Mouse (Mus musculus) stomach, embryonic 14.5 days (tissue): Measurements from ENCODE around the gene Kcnip2. TPM values are rescaled to one million over a fixed set of nuclear protein-coding genes. Genes with fewer than 3 reads are reported as not detected.

Source experiments
- ATAC-seq: fragments of 200-750 bp; cut with Nextera tagmentation; 2 replicates; pipeline ENCODE4 v1.8.0; 2017; ENCODE audit warnings: low read depth, moderate TSS enrichment; ENCODE audit not compliant: insufficient number of reproducible peaks, insufficient read depth, low FRiP score
- H3K27ac ChIP-seq: fragments of 300-500 bp; sonication (generic); 2 replicates; pipeline ENCODE4 v1.5.1; 2014; ENCODE audit warnings: mild to moderate bottlenecking, low read length, moderate library complexity, mixed read lengths
- H3K27me3 ChIP-seq: fragments of 300-500 bp; sonication (generic); 2 replicates; pipeline ENCODE4 v1.6.1; 2014; ENCODE audit warnings: low read length, control low read depth, mixed read lengths; ENCODE audit not compliant: control insufficient read depth, insufficient read depth
- H3K36me3 ChIP-seq: fragments of 300-500 bp; sonication (generic); 2 replicates; pipeline ENCODE4 v1.6.1; 2014; ENCODE audit warnings: mild to moderate bottlenecking, control low read depth, low read length, moderate library complexity, mixed read lengths; ENCODE audit not compliant: control insufficient read depth, insufficient read depth
- H3K4me1 ChIP-seq: fragments of 300-500 bp; sonication (generic); 2 replicates; pipeline ENCODE4 v1.6.1; 2014; ENCODE audit warnings: low read length, control low read depth, mixed read lengths; ENCODE audit not compliant: control insufficient read depth, insufficient read depth
- H3K4me2 ChIP-seq: fragments of 300-500 bp; sonication (generic); replicated peaks from 2 replicates; pipeline ENCODE4 v1.6.1; 2014; ENCODE audit warnings: low read depth, low read length, control low read depth
- H3K4me3 ChIP-seq: fragments of 300-500 bp; sonication (generic); 2 replicates; pipeline ENCODE4 v1.5.1; 2014; ENCODE audit warnings: low read depth, low read length, control low read depth
- H3K9ac ChIP-seq: fragments of 300-500 bp; sonication (generic); replicated peaks from 2 replicates; pipeline ENCODE4 v1.6.1; 2014; ENCODE audit warnings: low read depth, mild to moderate bottlenecking, control low read depth, low read length, moderate library complexity, mixed read lengths
- H3K9me3 ChIP-seq: fragments of 300-500 bp; sonication (generic); 2 replicates; pipeline ENCODE4 v1.6.1; 2016; ENCODE audit warnings: low read depth, low read length, control low read depth; ENCODE audit not compliant: control insufficient read depth
- WGBS: fragments of 180-500 bp; shearing (Covaris S2); extraction: QIAGEN DNeasy Blood & Tissue Kit; methylation state at CpG from one replicate; pipeline ENCODE4 v1.1.7; 2014; 5-methylcytosine and 5-hydroxymethylcytosine counted together
- polyA plus RNA-seq: library from polyadenylated mRNA; unstranded; fragments of >200 nt; fragmentation: Nextera tagmentation; extraction: Ambion mirVana; gene quantifications from 2 replicates; pipeline ENCODE4 v1.2.1, GENCODE M21; 2014

Kcnip2 gene
- polyA plus RNA-seq, 1 experiment from 2014 or later = 1.8 TPM

GRCm38 (mm10) chr19:45835490-45835889 is 19.6 kb upstream of the Kcnip2 start:
- Histone ChIP-seq H3K36me3 (no peaks in the 10 kb centered on the region), H3K4me3 (no peak overlapping the region), H3K27me3 (no peaks in the 10 kb centered on the region), H3K4me2 (no peak overlapping the region), H3K4me1 (no peaks in the 10 kb centered on the region), H3K27ac (no peak overlapping the region), H3K9me3 (no peaks in the 10 kb centered on the region), H3K9ac (no peak overlapping the region)
- 74% methylated on average over 10 of the region's 10 CpGs for WGBS
- ATAC-seq = no peak

DNA sequence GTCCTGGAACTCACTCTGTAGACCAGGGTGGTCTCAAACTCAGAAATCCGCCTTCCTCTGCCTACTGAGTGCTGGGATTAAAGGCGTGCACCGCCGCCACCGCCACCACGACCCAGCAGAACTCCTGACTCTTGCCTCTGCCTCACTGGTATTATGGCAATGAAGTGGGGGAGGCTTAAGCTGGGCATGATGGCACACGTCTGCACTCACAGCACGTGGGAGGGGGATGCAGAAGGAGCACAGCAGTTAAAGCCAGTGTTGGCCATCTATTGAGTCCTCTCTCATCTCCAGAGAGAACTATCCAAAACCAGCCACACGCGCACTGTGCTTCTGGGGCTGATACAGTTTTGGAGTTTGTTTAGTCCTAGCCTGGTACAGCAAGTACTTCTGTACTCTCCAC is 17.8 kb upstream of the Kcnip2 start:
- no peak overlapping the region for H3K4me3 ChIP-seq
- 90% methylated on average over 10 of the region's 10 CpGs for WGBS

DNA sequence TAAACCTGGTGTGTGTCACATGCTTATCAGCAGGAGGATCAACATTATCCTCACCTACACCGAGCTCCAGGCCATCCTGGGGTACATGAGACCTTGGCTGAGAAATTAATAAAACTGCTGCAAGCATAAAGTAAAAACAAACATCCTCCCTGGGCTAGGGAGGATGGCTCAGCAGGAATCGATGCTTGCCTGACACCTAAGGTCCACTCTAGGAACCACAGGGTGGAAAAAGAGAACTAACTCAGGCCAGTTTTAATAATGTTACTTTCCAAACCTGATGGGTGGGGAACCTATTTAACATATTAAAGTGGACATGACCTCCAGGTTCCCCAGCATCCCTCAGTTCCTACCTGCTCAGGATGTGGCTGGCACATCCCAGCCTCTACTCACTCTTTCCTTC is 14.8 kb upstream of the Kcnip2 start:
- Histone ChIP-seq H3K9ac (no peak overlapping the region), H3K4me2 (no peak overlapping the region), H3K4me3 (no peak overlapping the region), H3K36me3 (no peaks in the 10 kb centered on the region), H3K9me3 (no peaks in the 10 kb centered on the region), H3K27ac (no peak overlapping the region), H3K27me3 (no peaks in the 10 kb centered on the region), H3K4me1 (no peaks in the 10 kb centered on the region)
- WGBS = 34% methylated on average over 2 of the region's 2 CpGs
- ATAC-seq = no peak

More for the DNA sequence above, 17.8 kb upstream of the Kcnip2 start:
- Histone ChIP-seq H3K27ac (no peak overlapping the region), H3K4me2 (no peak overlapping the region), H3K36me3 (no peaks in the 10 kb centered on the region), H3K27me3 (no peaks in the 10 kb centered on the region), H3K9me3 (no peaks in the 10 kb centered on the region), H3K9ac (no peak overlapping the region), H3K4me1 (no peaks in the 10 kb centered on the region)
- ATAC-seq = no peak

- Histone ChIP-seq H3K4me1 (no peaks in the 10 kb centered on the region), H3K27me3 (no peaks in the 10 kb centered on the region), H3K4me3 (no peak overlapping the region), H3K4me2 (no peak overlapping the region), H3K9ac (no peak overlapping the region), H3K9me3 (no peaks in the 10 kb centered on the region), H3K36me3 (no peaks in the 10 kb centered on the region), H3K27ac (no peak overlapping the region)
- 90% methylated on average over 3 of the region's 3 CpGs for WGBS
- no peak for ATAC-seq
Measured at GRCm38 (mm10) chr19:45827736-45828135, 11.9 kb upstream of the Kcnip2 start.

DNA sequence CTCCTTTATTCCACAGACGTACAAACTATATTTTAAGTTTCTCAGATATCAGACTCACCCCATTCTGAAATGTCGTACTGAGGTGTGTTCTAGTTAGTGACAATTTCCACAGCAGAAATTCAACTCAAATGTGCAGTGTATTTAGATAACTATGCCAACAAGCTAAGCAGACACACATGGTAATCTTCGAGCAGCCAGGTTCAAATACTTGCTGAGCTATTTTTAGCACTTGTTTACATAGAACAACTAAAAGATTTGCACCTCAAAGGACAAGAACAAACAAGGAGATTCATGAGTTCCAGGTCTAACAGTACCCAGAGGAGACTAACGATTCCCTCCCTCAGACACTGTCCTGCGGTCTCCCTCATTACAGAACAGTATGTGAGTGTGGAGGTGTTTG is 11.3 kb upstream of the Kcnip2 start:
- Histone ChIP-seq H3K9ac (no peak overlapping the region), H3K4me2 (no peak overlapping the region), H3K9me3 (no peaks in the 10 kb centered on the region), H3K36me3 (no peaks in the 10 kb centered on the region), H3K4me1 (no peaks in the 10 kb centered on the region), H3K27ac (no peak overlapping the region), H3K4me3 (no peak overlapping the region), H3K27me3 (no peaks in the 10 kb centered on the region)
- no peak for ATAC-seq
- 52% methylated on average over 5 of the region's 5 CpGs for WGBS

DNA sequence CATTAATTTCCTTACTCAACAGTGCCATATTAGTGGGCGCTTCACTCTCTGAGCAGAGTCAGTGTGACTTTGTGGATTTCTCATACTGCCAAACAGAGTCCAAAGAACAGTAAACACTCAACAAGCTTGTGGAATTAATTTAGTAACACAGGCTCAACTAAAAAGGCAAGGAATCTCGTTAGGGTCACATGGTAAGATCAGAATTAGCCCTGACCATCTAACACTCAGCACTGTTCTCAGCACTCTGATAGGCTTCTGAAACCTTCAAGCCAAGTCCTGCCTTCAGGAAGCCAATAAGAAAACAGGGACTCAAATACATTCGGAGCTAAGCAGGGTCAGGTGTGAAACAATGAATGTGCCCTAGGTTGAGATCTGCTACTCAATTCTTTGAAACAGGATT is 10.3 kb upstream of the Kcnip2 start:
- Histone ChIP-seq H3K4me2 (no peak overlapping the region), H3K4me3 (no peak overlapping the region), H3K27me3 (no peaks in the 10 kb centered on the region), H3K27ac (no peak overlapping the region), H3K9ac (no peak overlapping the region), H3K9me3 (no peaks in the 10 kb centered on the region), H3K36me3 (no peaks in the 10 kb centered on the region), H3K4me1 (no peaks in the 10 kb centered on the region)
- 78% methylated on average over 3 of the region's 3 CpGs for WGBS
- ATAC-seq = no peak

- no peak for ATAC-seq
- WGBS = 73% methylated on average over 5 of the region's 5 CpGs
- H3K36me3 ChIP-seq = no peaks in the 10 kb centered on the region
Measured at GRCm38 (mm10) chr19:45821832-45822231, 6.0 kb upstream of the Kcnip2 start.

DNA sequence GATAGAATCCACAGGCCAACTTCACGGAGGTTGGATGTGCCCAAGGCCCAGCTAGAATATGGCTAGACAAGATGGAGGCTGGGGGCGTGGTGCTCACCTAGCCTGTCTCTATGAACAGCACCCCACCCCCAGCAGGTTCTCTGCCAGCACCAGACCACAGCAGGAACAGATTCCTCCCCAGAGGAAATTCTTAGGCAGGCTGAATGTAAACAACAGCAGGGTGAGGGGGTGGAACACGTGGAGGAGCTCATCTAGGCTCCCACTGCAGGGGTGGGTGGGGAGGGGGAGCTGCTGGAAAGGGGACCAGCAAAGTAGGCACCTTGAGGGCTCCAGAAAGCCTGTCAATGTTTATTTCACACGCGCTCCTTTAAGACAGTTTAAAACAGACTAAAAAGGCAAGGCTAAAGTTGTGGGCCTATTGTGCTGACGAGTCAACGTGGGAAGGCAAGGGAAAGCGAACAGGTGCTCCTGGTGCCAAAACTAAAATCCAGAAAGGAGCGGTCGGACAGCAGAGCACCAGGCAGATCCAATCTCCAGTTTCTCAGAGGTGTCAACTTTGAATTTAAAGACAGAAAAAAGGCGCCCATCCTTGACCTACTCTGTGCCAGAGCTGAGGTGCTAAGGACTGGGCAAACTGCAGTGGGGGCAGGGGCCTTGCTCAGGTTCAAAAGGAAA is 2.1 kb upstream of the Kcnip2 start:
- Histone ChIP-seq H3K4me3 (no peak overlapping the region), H3K4me2 (no peak overlapping the region), H3K27me3 (no peaks in the 10 kb centered on the region), H3K9me3 (no peaks in the 10 kb centered on the region), H3K27ac (peak overlapping the region; percentile 27; the same call in 1 of the 2 replicates), H3K36me3 (no peaks in the 10 kb centered on the region), H3K4me1 (peaks cover 28% of the 10 kb centered on the region), H3K9ac (no peak overlapping the region)
- ATAC-seq = no peak
- 40% methylated on average over 11 of the region's 11 CpGs for WGBS

More at GRCm38 (mm10) chr19:45821832-45822231, 6.0 kb upstream of the Kcnip2 start:
- Histone ChIP-seq H3K27ac (no peak overlapping the region), H3K4me1 (peaks cover 17% of the 10 kb centered on the region), H3K4me2 (no peak overlapping the region), H3K9me3 (no peaks in the 10 kb centered on the region), H3K9ac (no peak overlapping the region), H3K27me3 (no peaks in the 10 kb centered on the region), H3K4me3 (no peak overlapping the region)

GRCm38 (mm10) chr19:45816727-45817126 is 866 bp upstream of the Kcnip2 start:
- no peak for ATAC-seq
- Histone ChIP-seq H3K4me1 (peaks cover 36% of the 10 kb centered on the region), H3K27ac (peak overlapping the region; percentile 6; the same call in 1 of the 2 replicates), H3K9me3 (no peaks in the 10 kb centered on the region), H3K9ac (no peak overlapping the region), H3K4me3 (peak overlapping the region; percentile 31; the same call in 1 of the 2 replicates), H3K27me3 (no peaks in the 10 kb centered on the region), H3K4me2 (peak overlapping the region; percentile 64), H3K36me3 (no peaks in the 10 kb centered on the region)
- WGBS = 16% methylated on average over 8 of the region's 8 CpGs
